In genomic region chr11:73159957-73160810, GRCm38 (mm10) we compare ENCODE assay signal across 8 mouse cellular contexts. TPM values are rescaled to one million over a fixed set of nuclear protein-coding genes. Genes with fewer than 3 reads are reported as not detected.
DNase-seq lines count a peak whose midpoint lies in the region; ATAC-seq lines count a peak whose summit lies in the region.

P2rx5 (plus strand) TSS chr11:73160421.

- peak within 1 kb of the TSS; percentile 73 for H3K4me2 ChIP-seq in forebrain, embryonic 12.5 days
- peak within 1 kb of the TSS; percentile 80 for H3K4me2 ChIP-seq in hindbrain, embryonic 11.5 days (replicated peaks; ENCODE audit: low read depth, low read length)
- H3K4me2 ChIP-seq in limb, embryonic 13.5 days (replicated peaks): peak within 1 kb of the TSS; percentile 82
- H3K4me2 ChIP-seq in midbrain, embryonic 14.5 days (ENCODE audit: low read length): peak within 1 kb of the TSS; percentile 68

- WGBS in forebrain, embryonic 12.5 days: 3% methylated on average over 49 of the region's 49 CpGs
- 2% methylated on average over 49 of the region's 49 CpGs for WGBS in hindbrain, embryonic 11.5 days
- 2% methylated on average over 49 of the region's 49 CpGs for WGBS in limb, embryonic 13.5 days
- WGBS in midbrain, embryonic 14.5 days: 3% methylated on average over 49 of the region's 49 CpGs

- H3K27me3 ChIP-seq in forebrain, embryonic 12.5 days: peaks cover 36% of the 10 kb centered on the region
- H3K27me3 ChIP-seq in hindbrain, embryonic 11.5 days (ENCODE audit: control insufficient read depth, insufficient read depth, low read length): peaks cover 13% of the 10 kb centered on the region
- peaks cover 51% of the 10 kb centered on the region for H3K27me3 ChIP-seq in limb, embryonic 13.5 days
- peaks cover 19% of the 10 kb centered on the region for H3K27me3 ChIP-seq in midbrain, embryonic 14.5 days (ENCODE audit: control insufficient read depth, insufficient read depth, low read length)

- no peaks in the 10 kb centered on the region for H3K36me3 ChIP-seq in forebrain, embryonic 12.5 days (replicated peaks)
- no peaks in the 10 kb centered on the region for H3K36me3 ChIP-seq in hindbrain, embryonic 11.5 days (ENCODE audit: control insufficient read depth, insufficient read depth, low read length)
- H3K36me3 ChIP-seq in limb, embryonic 13.5 days: no peaks in the 10 kb centered on the region
- no peaks in the 10 kb centered on the region for H3K36me3 ChIP-seq in midbrain, embryonic 14.5 days (ENCODE audit: control insufficient read depth, insufficient read depth, low read length)

- peaks cover 8% of the 10 kb centered on the region for H3K4me1 ChIP-seq in forebrain, embryonic 12.5 days
- H3K4me1 ChIP-seq in hindbrain, embryonic 11.5 days (replicated peaks; ENCODE audit: control insufficient read depth, insufficient read depth, low read length): peaks cover 3% of the 10 kb centered on the region; the same call in 1 of the 2 replicates
- H3K4me1 ChIP-seq in limb, embryonic 13.5 days: peaks cover 13% of the 10 kb centered on the region
- no peaks in the 10 kb centered on the region; the same call in 1 of the 2 replicates for H3K4me1 ChIP-seq in midbrain, embryonic 14.5 days (ENCODE audit: control insufficient read depth, insufficient read depth, low read length)

- peak within 1 kb of the TSS; percentile 40 for H3K9ac ChIP-seq in forebrain, embryonic 12.5 days
- H3K9ac ChIP-seq in hindbrain, embryonic 11.5 days (ENCODE audit: low read depth, low read length): peak within 1 kb of the TSS; percentile 53; the same call in 1 of the 2 replicates
- H3K9ac ChIP-seq in limb, embryonic 13.5 days: peak within 1 kb of the TSS; percentile 66
- H3K9ac ChIP-seq in midbrain, embryonic 14.5 days (replicated peaks; ENCODE audit: low read length): peak within 1 kb of the TSS; percentile 43; the same call in 1 of the 2 replicates

- no peak for ATAC-seq in forebrain, embryonic 12.5 days (ENCODE audit: low FRiP score)
- peak; percentile 63 for ATAC-seq in hindbrain, embryonic 11.5 days (ENCODE audit: low FRiP score)
- peak; percentile 34; the same call in 1 of the 2 replicates for ATAC-seq in limb, embryonic 13.5 days (ENCODE audit: low FRiP score, low read depth)
- ATAC-seq in midbrain, embryonic 14.5 days (ENCODE audit: low FRiP score, low TSS enrichment): peak; percentile 40

- no peak within 1 kb of the TSS for H3K27ac ChIP-seq in forebrain, embryonic 12.5 days
- no peak within 1 kb of the TSS for H3K27ac ChIP-seq in hindbrain, embryonic 11.5 days (ENCODE audit: low read depth, low read length)
- H3K27ac ChIP-seq in limb, embryonic 13.5 days: no peak within 1 kb of the TSS
- no peak within 1 kb of the TSS; the same call in 1 of the 2 replicates for H3K27ac ChIP-seq in midbrain, embryonic 14.5 days (replicated peaks; ENCODE audit: low read depth, low read length)

- peak within 1 kb of the TSS; percentile 42 for H3K4me3 ChIP-seq in forebrain, embryonic 12.5 days (replicated peaks)
- H3K4me3 ChIP-seq in hindbrain, embryonic 11.5 days (ENCODE audit: low read depth, low read length): peak within 1 kb of the TSS; percentile 36
- H3K4me3 ChIP-seq in limb, embryonic 13.5 days: peak within 1 kb of the TSS; percentile 48
- H3K4me3 ChIP-seq in midbrain, embryonic 14.5 days (replicated peaks; ENCODE audit: low read depth, low read length): peak within 1 kb of the TSS; percentile 38

- DNase-seq in cerebellum, adult 18-20 months: peak; percentile 36 to 56
- no peak for DNase-seq in cerebellum, adult 11 months
- DNase-seq in NIH3T3 (ENCODE audit: low read depth): peak; percentile 61
- DNase-seq in hindbrain, embryonic 11.5 days (ENCODE audit: low spot score): peak; percentile 63
- peak; percentile 63 for DNase-seq in midbrain, embryonic 14.5 days
- no peak for DNase-seq in layer of hippocampus, adult 11-12 months (ENCODE audit: low spot score)

- H3K9me3 ChIP-seq in forebrain, embryonic 12.5 days: no peaks in the 10 kb centered on the region
- H3K9me3 ChIP-seq in hindbrain, embryonic 11.5 days (ENCODE audit: control insufficient read depth, low read length): no peaks in the 10 kb centered on the region
- no peaks in the 10 kb centered on the region for H3K9me3 ChIP-seq in limb, embryonic 13.5 days
- H3K9me3 ChIP-seq in midbrain, embryonic 14.5 days (ENCODE audit: control insufficient read depth, low read length): no peaks in the 10 kb centered on the region

RNA-seq across cellular contexts. Expression of gene P2rx5, which starts in this region (rescaled TPM):
- polyA plus RNA-seq in forebrain, embryonic 12.5 days (2016; fragmentation: Nextera tagmentation; extraction: Ambion mirVana): 0.27 and 0.42 TPM in 2 replicates
- polyA plus RNA-seq in hindbrain, embryonic 11.5 days (2014; fragmentation: Nextera tagmentation; extraction: Ambion mirVana): 0.45 TPM in 2 replicates
- polyA plus RNA-seq in limb, embryonic 13.5 days (2015; fragmentation: Nextera tagmentation; extraction: Ambion mirVana): 0.70 and 0.89 TPM in 2 replicates
- polyA plus RNA-seq in midbrain, embryonic 14.5 days (2014; fragmentation: Nextera tagmentation; extraction: Ambion mirVana): 0.12 TPM in 1 of 2 replicates, not detected in the other

Comparison
In these comparisons a context has a peak if more than half of its experiments do, and no peak if none do; other contexts are left out.
1. DNase-seq: peak in cerebellum, adult 18-20 months (2 of 2) and NIH3T3 (single experiment); none in cerebellum, adult 11 months (single experiment) and layer of hippocampus, adult 11-12 months (single experiment).
2. Peak in DNase-seq, ATAC-seq, H3K4me3 ChIP-seq, H3K9ac ChIP-seq and H3K4me2 ChIP-seq in hindbrain, embryonic 11.5 days; RNA of the gene not detected or under 1 TPM.
3. Peak in ATAC-seq, H3K4me3 ChIP-seq, H3K9ac ChIP-seq and H3K4me2 ChIP-seq in limb, embryonic 13.5 days; RNA of the gene not detected or under 1 TPM.
4. Peak in DNase-seq, ATAC-seq, H3K4me3 ChIP-seq, H3K9ac ChIP-seq and H3K4me2 ChIP-seq in midbrain, embryonic 14.5 days; RNA of the gene not detected or under 1 TPM.
5. Peak in every context shown above with its lines, with median percentiles within 50 percentile points of each other: H3K4me2 ChIP-seq, H3K4me3 ChIP-seq and H3K9ac ChIP-seq.